Mouse (Mus musculus) midbrain, embryonic 15.5 days (tissue): ENCODE measurements around the gene Adgrf1. TPM values are rescaled to one million over a fixed set of nuclear protein-coding genes. Genes with fewer than 3 reads are reported as not detected.
"Not testable (repeated sequence)": the region's sequence is repeated elsewhere in the genome, so short reads cannot be mapped to it uniquely, and the experiment has no call there.

ENCODE experiments used
- ATAC-seq: fragments of 200-750 bp; cut with Nextera tagmentation; replicated peaks from 2 replicates; pipeline ENCODE4 v1.8.0; 2017; ENCODE audit warnings: moderate TSS enrichment
- H3K27ac ChIP-seq: fragments of 300-500 bp; sonication (generic); 2 replicates; pipeline ENCODE4 v1.5.1; 2015; ENCODE audit warnings: mild to moderate bottlenecking, inconsistent platforms
- H3K27me3 ChIP-seq: fragments of 300-500 bp; sonication (generic); replicated peaks from 2 replicates; pipeline ENCODE4 v1.6.1; 2015; ENCODE audit warnings: inconsistent platforms
- H3K36me3 ChIP-seq: fragments of 300-500 bp; sonication (generic); replicated peaks from 2 replicates; pipeline ENCODE4 v1.6.1; 2015; ENCODE audit warnings: inconsistent platforms
- H3K4me1 ChIP-seq: fragments of 300-500 bp; sonication (generic); 2 replicates; pipeline ENCODE4 v1.6.1; 2015; ENCODE audit warnings: inconsistent platforms
- H3K4me2 ChIP-seq: fragments of 300-500 bp; sonication (generic); 2 replicates; pipeline ENCODE4 v1.6.1; 2015; ENCODE audit warnings: inconsistent platforms, mild to moderate bottlenecking, moderate library complexity
- H3K4me3 ChIP-seq: fragments of 300-500 bp; sonication (generic); 2 replicates; pipeline ENCODE4 v1.5.1; 2015; ENCODE audit warnings: mild to moderate bottlenecking, inconsistent platforms
- H3K9ac ChIP-seq: fragments of 300-500 bp; sonication (generic); 2 replicates; pipeline ENCODE4 v1.6.1; 2015; ENCODE audit warnings: mild to moderate bottlenecking, inconsistent platforms
- H3K9me3 ChIP-seq: fragments of 300-500 bp; sonication (generic); 2 replicates; pipeline ENCODE4 v1.6.1; 2016; ENCODE audit warnings: inconsistent platforms
- WGBS: fragments of 180-500 bp; shearing (Covaris S2); methylation state at CpG from one replicate; pipeline ENCODE4 v1.1.7; 2015; ENCODE audit warnings: mixed read lengths; 5-methylcytosine and 5-hydroxymethylcytosine counted together
- polyA plus RNA-seq: library from polyadenylated mRNA; unstranded; fragments of >200 nt; fragmentation: Nextera tagmentation; extraction: Ambion mirVana; gene quantifications from 2 replicates; pipeline ENCODE4 v1.2.1, GENCODE M21; 2015

Adgrf1 gene
- polyA plus RNA-seq, 1 experiment from 2014 or later, result not detected

DNA sequence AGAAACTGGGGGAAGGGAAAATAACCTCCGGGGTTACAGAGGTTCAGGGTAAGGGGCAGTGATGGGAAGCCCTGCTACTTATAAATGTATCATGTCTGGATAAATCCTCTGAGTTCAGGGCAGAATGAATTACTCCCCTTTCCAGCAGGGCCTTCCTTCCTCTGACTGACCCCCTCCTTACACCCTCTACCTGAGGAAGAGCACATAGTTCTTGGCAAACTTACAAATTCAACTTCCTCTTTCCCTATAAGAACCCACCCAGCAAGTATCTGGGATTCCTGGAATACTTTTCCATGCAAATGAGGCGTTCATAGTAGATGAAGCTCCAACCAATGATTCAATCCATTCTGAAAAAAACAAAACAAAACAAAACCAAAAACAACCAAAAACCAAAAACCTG lies 67.5 kb downstream of the Adgrf1 start:
- 87% methylated on average over 2 of the region's 2 CpGs for WGBS
- Histone ChIP-seq H3K4me2 (no peak overlapping the region), H3K27me3 (no peaks in the 10 kb centered on the region), H3K9me3 (no peaks in the 10 kb centered on the region), H3K9ac (no peak overlapping the region), H3K4me3 (no peak overlapping the region), H3K36me3 (no peaks in the 10 kb centered on the region), H3K27ac (no peak overlapping the region), H3K4me1 (no peaks in the 10 kb centered on the region)
- ATAC-seq, result no peak

DNA sequence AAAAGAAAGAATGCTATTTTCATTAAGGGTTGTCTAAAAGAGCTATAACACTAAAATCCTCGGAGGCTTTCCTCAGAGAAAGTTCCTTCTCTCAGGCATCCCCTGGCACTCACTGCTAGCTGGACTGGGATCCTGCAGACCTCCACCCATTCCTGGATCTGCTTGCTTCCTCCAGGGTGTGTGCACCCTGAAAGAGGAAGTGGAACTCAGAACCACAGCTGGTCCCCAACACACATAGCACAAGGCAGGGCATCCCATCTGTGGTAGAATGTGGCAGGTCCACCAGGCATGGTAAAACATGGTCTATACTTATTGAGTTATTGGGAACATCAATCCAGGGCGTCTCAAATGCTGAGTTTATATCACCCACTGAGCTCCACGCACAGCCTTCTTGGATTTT lies 68.2 kb downstream of the Adgrf1 start:
- H3K36me3 ChIP-seq, result no peaks in the 10 kb centered on the region
- H3K4me2 ChIP-seq, result no peak overlapping the region

DNA sequence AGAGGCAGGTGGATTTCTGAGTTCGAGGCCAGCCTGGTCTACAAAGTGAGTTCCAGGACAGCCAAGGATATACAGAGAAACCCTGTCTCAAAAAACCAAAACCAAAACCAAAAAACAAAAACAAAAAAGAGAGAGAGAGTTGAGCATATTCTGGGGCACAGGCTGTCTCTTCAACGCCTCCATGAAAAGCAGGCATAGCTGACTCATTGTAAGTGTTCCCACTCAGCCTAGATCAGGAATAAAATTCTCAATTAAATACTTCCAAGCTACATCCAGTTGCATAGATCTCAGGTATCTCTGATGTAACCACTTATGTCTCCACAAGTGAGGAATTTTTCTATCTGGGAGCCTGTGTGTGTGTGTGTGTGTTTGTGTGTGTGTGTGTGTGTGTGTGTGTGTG lies 76.4 kb downstream of the Adgrf1 start:
- H3K4me3 ChIP-seq, H3K27ac ChIP-seq, ATAC-seq, H3K4me2 ChIP-seq, H3K36me3 ChIP-seq, H3K27me3 ChIP-seq, H3K4me1 ChIP-seq, H3K9me3 ChIP-seq, H3K9ac ChIP-seq: not testable (repeated sequence)
- 94% methylated on average over 2 of the region's 2 CpGs for WGBS

More for the DNA sequence above, 68.2 kb downstream of the Adgrf1 start:
- H3K4me1 ChIP-seq, result no peaks in the 10 kb centered on the region
- no peak for ATAC-seq
- no peaks in the 10 kb centered on the region for H3K9me3 ChIP-seq
- H3K9ac ChIP-seq, result no peak overlapping the region
- no peak overlapping the region for H3K27ac ChIP-seq
- H3K4me3 ChIP-seq, result no peak overlapping the region
- H3K27me3 ChIP-seq, result no peaks in the 10 kb centered on the region
- WGBS, result 83% methylated on average over 3 of the region's 3 CpGs

DNA sequence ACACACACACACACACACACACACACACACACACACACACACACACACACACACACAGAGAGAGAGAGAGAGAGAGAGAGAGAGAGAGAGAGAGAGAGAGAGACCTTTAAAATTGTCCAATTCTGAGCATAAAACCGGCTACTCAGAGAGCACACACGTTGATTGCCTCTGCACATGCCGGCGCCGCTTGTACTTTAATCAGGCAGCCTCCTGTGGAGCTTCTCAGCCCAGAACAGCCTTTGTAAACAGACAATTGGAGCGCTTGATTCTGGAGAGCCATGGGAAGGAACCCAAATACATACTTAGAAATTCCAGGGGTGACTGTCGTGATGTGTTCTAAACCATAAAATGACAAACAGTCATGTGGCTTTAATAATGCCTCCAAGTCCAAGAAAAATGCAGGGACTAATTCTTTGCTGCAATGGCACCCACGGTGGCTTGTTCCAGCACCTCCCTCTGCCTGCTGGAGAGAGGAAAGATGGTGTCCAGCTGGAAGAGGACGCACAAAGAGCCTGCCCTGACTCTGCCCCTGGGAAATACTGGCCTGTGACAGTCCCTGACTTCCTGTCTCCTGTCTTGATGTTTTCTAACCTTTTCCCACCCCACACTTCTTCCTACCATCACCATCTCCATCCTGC lies 87.9 kb downstream of the Adgrf1 start:
- Histone ChIP-seq H3K9me3 (no peaks in the 10 kb centered on the region), H3K4me3 (no peak overlapping the region), H3K4me1 (0 out of 2 replicates have a peak, but pooled peaks cover 4% of the 10 kb centered on the region), H3K27ac (0 out of 2 replicates have a peak overlapping the region, but pooled peaks have one; percentile 25), H3K4me2 (peak overlapping the region; percentile 27), H3K36me3 (no peaks in the 10 kb centered on the region), H3K27me3 (no peaks in the 10 kb centered on the region), H3K9ac (no peak overlapping the region)
- ATAC-seq, result 0 out of 2 replicates have a peak, but pooled peaks have one; percentile 52
- WGBS, result 9% methylated on average over 9 of the region's 9 CpGs

DNA sequence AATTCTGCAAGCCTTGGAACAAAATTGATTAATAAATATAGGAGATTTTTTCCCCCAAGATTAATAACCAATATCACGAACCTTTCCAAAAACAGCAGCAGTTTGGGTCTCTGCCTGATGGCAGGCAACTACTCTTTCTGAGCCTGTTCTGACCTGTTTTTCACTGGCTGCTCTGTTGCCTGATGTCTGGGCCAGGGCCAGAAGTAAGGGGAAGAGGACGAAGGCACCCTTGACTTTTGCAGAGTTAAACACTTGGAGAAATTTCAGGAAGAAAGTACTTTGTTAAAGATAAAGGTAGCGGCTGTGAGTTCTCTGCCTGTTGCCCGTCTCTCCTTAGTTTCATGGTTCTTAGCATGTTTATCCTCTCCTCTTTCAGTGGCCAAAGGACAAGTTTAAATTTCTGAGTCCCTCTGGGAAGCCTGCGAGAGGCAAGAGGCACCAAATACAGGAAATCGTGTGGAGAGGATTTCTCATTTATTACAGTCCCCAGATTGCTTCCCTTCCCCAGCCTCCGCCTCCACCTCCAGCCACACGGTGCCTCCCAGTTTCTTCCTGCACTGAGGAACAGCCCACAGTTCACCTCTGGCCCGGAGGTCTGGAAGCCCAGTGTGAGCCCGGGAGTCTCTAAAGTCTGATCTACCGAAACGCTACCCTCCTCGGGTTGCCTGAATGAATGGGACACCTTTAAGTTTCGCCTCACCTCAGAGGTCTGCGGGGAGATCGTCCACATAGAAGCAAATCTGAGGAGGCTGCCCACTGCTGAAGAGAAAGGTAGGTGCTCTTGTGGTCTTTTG lies 89.9 kb downstream of the Adgrf1 start, which contains the start of gene Adgrf5:
Adgrf5 (plus strand) TSS at position 626 of the 794 bp plus-strand sequence.
- no peaks in the 10 kb centered on the region for H3K27me3 ChIP-seq
- H3K4me3 ChIP-seq, result peak within 1 kb of the TSS; percentile 8; the same call in 1 of the 2 replicates
- H3K4me2 ChIP-seq, result no peak within 1 kb of the TSS
- H3K9me3 ChIP-seq, result no peaks in the 10 kb centered on the region
- 66% methylated on average over 16 of the region's 16 CpGs for WGBS
- H3K9ac ChIP-seq, result no peak within 1 kb of the TSS
- H3K4me1 ChIP-seq, result 0 out of 2 replicates have a peak, but pooled peaks cover 4% of the 10 kb centered on the region
- no peak within 1 kb of the TSS for H3K27ac ChIP-seq
- no peak for ATAC-seq
- H3K36me3 ChIP-seq, result no peaks in the 10 kb centered on the region

DNA sequence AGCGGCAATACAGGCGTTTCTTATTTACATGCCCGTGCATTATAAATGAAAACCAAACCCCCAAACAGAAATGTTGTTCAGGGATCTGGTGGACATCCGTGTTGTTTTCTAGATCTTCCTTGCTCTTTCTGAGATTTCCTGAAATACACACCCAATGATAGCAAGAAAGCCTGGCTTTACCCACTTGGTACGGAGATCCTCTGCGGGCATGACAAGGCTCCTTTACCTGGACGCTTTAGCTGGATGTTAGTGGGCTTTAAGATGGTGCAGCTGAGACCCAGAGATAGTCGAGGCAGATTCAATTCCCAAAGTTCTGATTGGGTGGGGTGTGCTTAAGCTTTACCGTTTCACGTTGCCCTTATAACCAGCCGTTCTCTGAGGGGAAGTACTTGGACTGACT lies 90.9 kb downstream of the Adgrf1 start:
- H3K4me1 ChIP-seq, result 0 out of 2 replicates have a peak, but pooled peaks cover 4% of the 10 kb centered on the region
- no peaks in the 10 kb centered on the region for H3K9me3 ChIP-seq
- H3K4me3 ChIP-seq, result no peak overlapping the region
- 79% methylated on average over 11 of the region's 11 CpGs for WGBS
- no peaks in the 10 kb centered on the region for H3K36me3 ChIP-seq
- no peak overlapping the region for H3K9ac ChIP-seq
- H3K27me3 ChIP-seq, result no peaks in the 10 kb centered on the region
- no peak overlapping the region for H3K4me2 ChIP-seq
- no peak for ATAC-seq
- no peak overlapping the region for H3K27ac ChIP-seq

DNA sequence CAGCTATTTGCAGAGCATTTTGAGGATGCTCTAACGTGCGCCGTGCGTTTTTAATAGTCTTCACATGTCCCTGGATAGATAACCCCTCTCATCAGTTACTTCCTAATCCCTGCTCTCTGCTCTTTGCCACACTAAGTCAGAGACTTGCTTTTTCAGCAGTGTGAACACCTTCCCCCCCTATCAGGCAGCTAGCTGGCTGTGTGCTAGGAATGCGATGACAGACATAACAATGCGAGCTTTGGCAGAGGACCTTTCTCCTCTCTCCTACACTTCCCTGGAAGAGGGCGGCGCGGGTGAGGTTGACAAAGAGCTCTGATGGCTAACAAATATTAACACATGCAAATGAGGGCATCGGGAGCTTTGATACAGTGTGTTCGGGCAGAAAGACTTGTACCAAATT lies 92.2 kb downstream of the Adgrf1 start:
- 59% methylated on average over 11 of the region's 11 CpGs for WGBS
- Histone ChIP-seq H3K27me3 (no peaks in the 10 kb centered on the region), H3K9me3 (no peaks in the 10 kb centered on the region), H3K4me1 (0 out of 2 replicates have a peak, but pooled peaks cover 4% of the 10 kb centered on the region), H3K9ac (no peak overlapping the region), H3K27ac (no peak overlapping the region), H3K4me3 (no peak overlapping the region), H3K36me3 (no peaks in the 10 kb centered on the region), H3K4me2 (no peak overlapping the region)
- ATAC-seq, result no peak

DNA sequence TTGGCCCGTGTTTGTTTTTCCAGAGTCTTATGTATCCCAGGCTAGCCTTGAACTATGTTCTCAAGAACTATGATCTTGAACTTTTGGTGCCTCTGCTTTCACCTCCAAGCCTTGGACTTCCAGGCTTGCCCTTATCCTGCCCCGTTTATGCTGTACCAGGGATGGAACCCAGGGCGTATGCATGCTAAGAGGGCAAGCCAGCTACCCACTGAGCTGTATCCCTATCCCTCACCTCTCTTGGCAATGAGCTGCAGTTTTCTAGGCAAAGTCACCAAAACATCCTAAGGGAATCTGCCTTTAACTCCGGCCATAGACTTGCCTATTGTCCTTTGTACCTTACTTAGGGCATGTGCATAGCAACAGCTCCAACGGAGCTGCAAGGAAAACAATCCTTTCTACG lies 92.8 kb downstream of the Adgrf1 start:
- Histone ChIP-seq H3K9me3 (no peaks in the 10 kb centered on the region), H3K9ac (no peak overlapping the region), H3K27ac (no peak overlapping the region), H3K36me3 (no peaks in the 10 kb centered on the region), H3K4me2 (no peak overlapping the region), H3K4me3 (no peak overlapping the region), H3K4me1 (0 out of 2 replicates have a peak, but pooled peaks cover 4% of the 10 kb centered on the region), H3K27me3 (no peaks in the 10 kb centered on the region)
- WGBS, result 66% methylated on average over 6 of the region's 6 CpGs
- no peak for ATAC-seq

DNA sequence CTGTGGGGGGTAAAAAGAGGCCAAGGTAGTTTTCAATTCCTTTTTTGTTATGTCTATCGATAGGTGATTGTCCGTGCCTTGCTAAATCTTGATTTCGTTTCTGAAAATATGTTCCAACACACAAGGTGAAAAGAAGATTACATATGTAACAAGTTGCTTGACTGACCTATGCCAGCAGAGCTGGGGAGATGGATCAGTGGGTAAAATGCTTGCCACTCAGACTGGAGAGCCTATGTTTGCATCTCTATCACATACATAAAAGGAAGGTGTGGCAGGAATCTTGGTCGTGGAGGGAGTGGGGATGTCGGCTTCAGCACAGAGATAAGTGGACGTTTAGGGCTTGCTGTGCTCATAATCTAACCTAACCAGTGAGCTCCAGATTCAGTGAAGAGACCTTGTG lies 93.8 kb downstream of the Adgrf1 start:
- Histone ChIP-seq H3K4me2 (no peak overlapping the region), H3K27me3 (no peaks in the 10 kb centered on the region), H3K4me1 (no peaks in the 10 kb centered on the region), H3K27ac (no peak overlapping the region), H3K4me3 (no peak overlapping the region), H3K36me3 (no peaks in the 10 kb centered on the region), H3K9ac (no peak overlapping the region), H3K9me3 (no peaks in the 10 kb centered on the region)
- ATAC-seq, result no peak
- 73% methylated on average over 6 of the region's 6 CpGs for WGBS

DNA sequence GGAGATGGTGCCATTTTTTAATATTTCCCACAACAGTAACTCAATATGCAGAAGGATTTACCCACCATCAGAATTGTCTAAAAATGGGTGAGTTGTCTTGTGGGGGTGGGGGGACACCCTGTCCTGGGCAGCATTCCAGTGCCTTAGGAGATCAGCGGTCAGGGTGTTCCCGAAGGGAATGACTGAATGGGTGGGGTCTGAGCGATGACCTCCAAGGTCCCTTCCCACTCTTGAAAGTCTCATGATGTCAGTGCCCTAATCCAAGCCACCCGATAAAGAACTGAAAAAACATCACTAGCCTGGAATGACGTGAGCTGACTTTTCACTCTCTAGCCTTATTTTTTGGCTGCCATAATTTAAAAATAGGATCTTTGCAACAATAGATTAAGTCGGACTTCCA lies 95.2 kb downstream of the Adgrf1 start:
- no peaks in the 10 kb centered on the region for H3K4me1 ChIP-seq
- H3K4me2 ChIP-seq, result no peak overlapping the region
- no peak for ATAC-seq
- no peak overlapping the region for H3K27ac ChIP-seq
- no peaks in the 10 kb centered on the region for H3K9me3 ChIP-seq
- H3K36me3 ChIP-seq, result no peaks in the 10 kb centered on the region
- no peak overlapping the region for H3K4me3 ChIP-seq
- H3K9ac ChIP-seq, result no peak overlapping the region
- no peaks in the 10 kb centered on the region for H3K27me3 ChIP-seq
- 86% methylated on average over 6 of the region's 6 CpGs for WGBS

DNA sequence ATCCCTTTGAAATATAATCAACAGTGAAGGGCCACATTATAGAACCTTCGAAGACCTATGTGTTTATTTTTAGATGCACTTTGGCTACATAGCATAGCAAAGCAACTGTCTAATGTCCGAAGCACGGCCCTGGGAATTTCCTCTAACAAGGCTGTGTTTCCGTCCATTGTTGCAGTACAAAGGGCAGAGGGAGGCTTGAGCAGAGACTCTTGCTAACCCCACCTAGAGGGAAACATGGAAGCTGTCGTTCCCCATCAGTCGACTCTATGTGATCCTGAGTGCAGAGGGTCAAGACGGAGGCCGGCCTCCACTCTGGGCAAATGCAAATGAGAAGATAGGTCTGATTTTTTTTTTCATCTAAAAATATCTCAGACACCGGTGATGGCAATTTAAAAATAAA lies 96.4 kb downstream of the Adgrf1 start:
- no peaks in the 10 kb centered on the region for H3K9me3 ChIP-seq
- no peaks in the 10 kb centered on the region for H3K36me3 ChIP-seq
- no peak overlapping the region for H3K4me3 ChIP-seq
- no peak overlapping the region for H3K27ac ChIP-seq
- no peak overlapping the region for H3K4me2 ChIP-seq
- WGBS, result 60% methylated on average over 9 of the region's 9 CpGs
- no peaks in the 10 kb centered on the region for H3K4me1 ChIP-seq
- ATAC-seq, result no peak
- no peak overlapping the region for H3K9ac ChIP-seq
- no peaks in the 10 kb centered on the region for H3K27me3 ChIP-seq

DNA sequence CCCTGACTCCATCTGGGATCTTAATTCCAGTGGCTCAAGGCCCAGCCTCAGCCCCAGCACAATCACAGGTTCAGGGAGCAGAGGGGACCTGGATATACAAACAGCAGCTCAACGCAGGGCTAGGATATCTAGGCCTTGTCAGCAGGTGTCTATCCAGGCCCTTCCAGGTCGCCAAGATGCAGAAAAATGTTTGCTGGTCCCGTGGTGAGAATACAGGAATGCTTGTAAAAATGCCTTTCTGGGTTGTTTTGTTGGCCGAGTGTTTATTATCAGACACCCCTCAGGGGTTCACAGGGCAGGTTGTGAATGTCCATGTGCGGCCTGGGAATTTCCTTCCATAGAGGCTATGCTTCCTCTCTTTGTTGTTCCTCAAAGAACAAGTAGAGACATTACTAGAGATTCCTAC lies 98.0 kb downstream of the Adgrf1 start:
- H3K27me3 ChIP-seq, result no peaks in the 10 kb centered on the region
- no peak overlapping the region for H3K4me3 ChIP-seq
- 67% methylated on average over 5 of the region's 5 CpGs for WGBS
- no peak for ATAC-seq
- no peaks in the 10 kb centered on the region for H3K4me1 ChIP-seq
- H3K9me3 ChIP-seq, result no peaks in the 10 kb centered on the region
- no peak overlapping the region for H3K4me2 ChIP-seq
- no peak overlapping the region for H3K27ac ChIP-seq
- H3K9ac ChIP-seq, result no peak overlapping the region
- H3K36me3 ChIP-seq, result no peaks in the 10 kb centered on the region
